Mouse (Mus musculus): ENCODE results near the gene Glt1d1.

DNA sequence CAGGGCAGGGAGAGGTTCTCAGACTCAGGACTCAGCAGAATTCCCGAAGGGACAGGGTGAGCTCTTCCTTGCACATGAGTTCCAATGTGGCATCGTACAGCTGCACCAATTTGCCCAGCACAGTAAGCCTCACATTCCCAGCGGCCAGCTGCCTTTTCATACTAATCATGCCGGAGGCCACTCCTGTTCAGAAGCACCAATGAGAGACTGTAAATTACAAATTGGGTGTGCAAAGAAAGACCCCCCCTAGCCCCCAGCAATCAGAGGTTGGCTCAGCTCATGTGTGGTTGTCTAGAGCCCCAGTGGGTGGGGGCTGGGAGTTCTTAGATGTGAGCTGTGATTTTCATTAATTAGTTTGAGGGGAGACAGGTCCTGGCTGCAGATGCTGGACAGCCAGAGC is 123.5 kb downstream of the Glt1d1 start:
- TF ChIP-seq CTCF (IDR thresholded peaks at IDR 0.05; ENCODE audit: low read depth, low read length) (no peak), POLR2A (IDR thresholded peaks at IDR 0.05; ENCODE audit: borderline replicate concordance, low read depth, low read length) (no peak)

Measured in bone marrow macrophage, adult 2 months (primary cell).